Mouse (Mus musculus): Measurements from ENCODE around the gene Prss21.
"Not testable (repeated sequence)": the region's sequence is repeated elsewhere in the genome, so short reads cannot be mapped to it uniquely, and the experiment has no call there.

Prss21 gene

DNA sequence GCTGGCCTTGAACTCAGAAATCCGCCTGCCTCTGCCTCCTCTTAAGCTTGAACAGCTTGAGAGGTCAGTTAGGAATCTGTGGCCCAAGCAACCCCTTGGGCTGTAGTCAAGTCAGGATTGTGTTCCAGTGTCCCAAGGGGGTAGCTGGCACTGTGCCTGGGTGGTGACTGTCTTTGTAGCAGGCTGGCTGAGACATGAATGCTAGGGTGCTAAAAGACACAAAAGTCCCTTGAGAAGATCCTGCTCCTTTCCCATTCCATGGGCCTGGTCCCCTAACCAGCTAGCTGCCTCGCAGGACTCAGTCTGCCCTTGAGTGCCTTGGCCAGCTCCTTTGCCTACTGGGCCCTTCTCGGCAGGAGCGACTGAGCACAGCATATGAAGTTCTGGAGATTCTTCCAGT lies 4.9 kb upstream of the Prss21 start:
- in situ Hi-C loops (cut with MboI): no loop called here

DNA sequence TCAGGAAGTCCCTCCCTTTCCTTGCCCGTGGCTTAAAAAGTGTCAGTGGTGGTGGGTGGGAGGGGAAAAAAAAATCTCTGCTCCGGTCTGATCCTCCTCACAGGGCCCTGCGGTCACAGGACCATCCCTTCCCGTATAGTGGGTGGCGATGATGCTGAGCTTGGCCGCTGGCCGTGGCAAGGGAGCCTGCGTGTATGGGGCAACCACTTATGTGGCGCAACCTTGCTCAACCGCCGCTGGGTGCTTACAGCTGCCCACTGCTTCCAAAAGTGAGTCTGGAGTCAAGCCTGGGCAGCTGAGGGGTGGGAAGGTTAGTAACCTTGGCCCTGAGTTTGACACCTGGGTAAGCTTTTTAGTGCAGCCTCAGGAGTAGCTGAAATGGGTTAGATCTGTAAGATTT lies 657 bp downstream of the Prss21 start:
- in situ Hi-C loops (cut with MboI): no loop called here

- in situ Hi-C loops (cut with MboI): no loop called here
Measured at GRCm38 (mm10) chr17:23873884-23874856, 6.3 kb downstream of the Prss21 start.

DNA sequence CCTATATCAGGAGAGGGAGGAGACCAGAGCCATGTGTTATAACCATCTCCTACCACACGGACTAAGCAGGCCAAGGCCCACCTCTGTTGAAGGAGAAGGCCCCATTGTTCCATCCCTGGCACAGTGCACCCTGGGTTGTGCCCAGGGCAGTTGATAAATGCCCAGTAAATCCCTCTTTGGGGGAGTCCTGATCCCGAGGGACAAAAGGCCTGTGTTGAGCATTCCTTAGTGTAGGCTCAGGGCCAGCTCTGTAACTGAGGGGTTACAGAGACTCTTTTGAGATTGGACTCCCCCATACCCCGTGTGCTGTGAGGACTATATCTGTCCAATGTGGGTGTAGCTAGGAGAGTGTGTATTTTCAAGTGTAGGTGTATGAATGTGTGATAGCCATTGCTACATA lies 8.9 kb downstream of the Prss21 start:
- in situ Hi-C loops (cut with MboI): no loop called here

GRCm38 (mm10) chr17:23877166-23877565 lies 9.3 kb downstream of the Prss21 start:
- in situ Hi-C loops (cut with MboI): no loop called here

DNA sequence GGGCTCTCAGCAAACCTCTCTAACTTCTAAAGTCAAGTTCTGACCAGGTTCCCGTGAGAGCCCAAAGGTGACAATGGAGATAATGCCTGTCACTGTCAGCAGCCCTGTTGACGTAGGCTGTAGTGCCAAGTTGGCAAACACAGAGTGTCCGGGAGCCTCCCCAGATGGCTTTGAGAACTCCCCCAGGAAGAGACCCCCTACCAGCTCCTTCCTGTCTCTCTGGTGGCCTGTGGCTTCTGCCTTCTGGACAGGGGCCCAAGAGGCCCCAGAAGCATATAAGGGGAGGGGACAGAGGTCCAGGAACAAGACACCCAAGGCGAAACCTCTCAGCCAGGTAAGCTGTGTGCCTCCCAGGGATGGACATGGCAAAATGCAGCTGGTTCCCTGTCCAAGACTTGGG lies 12.7 kb downstream of the Prss21 start, which contains the start of the genes Dcpp1 and Dcpp2:
Dcpp1 (plus strand) TSS at position 301 of the 400 bp plus-strand sequence.
Dcpp2 (plus strand) TSS at position 305 of the 400 bp plus-strand sequence.
- in situ Hi-C loops (cut with MboI): not testable (repeated sequence)

DNA sequence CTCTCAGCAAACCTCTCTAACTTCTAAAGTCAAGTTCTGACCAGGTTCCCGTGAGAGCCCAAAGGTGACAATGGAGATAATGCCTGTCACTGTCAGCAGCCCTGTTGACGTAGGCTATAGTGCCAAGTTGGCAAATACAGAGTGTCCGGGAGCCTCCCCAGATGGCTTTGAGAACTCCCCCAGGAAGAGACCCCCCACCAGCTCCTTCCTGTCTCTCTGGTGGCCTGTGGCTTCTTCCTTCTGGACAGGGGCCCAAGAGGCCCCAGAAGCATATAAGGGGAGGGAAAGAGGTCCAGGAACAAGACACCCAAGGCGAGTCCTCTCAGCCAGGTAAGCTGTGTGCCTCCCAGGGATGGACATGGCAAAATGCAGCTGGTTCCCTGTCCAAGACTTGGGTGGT lies 49.3 kb downstream of the Prss21 start, which contains the start of gene Dcpp3:
Dcpp3 (plus strand) TSS at position 301 of the 400 bp plus-strand sequence.
- in situ Hi-C loops (cut with MboI): not testable (repeated sequence)
